Mouse (Mus musculus): ENCODE results near the gene Tspyl4. TPM values are rescaled to one million over a fixed set of nuclear protein-coding genes. Genes with fewer than 3 reads are reported as not detected.
"Not testable (repeated sequence)": the region's sequence is repeated elsewhere in the genome, so short reads cannot be mapped to it uniquely, and the experiment has no call there.

The Tspyl4 gene
- 14.9 and 22.9 TPM in 2 replicates for polyA plus RNA-seq (2016; fragmentation: Nextera tagmentation; extraction: Ambion mirVana)

DNA sequence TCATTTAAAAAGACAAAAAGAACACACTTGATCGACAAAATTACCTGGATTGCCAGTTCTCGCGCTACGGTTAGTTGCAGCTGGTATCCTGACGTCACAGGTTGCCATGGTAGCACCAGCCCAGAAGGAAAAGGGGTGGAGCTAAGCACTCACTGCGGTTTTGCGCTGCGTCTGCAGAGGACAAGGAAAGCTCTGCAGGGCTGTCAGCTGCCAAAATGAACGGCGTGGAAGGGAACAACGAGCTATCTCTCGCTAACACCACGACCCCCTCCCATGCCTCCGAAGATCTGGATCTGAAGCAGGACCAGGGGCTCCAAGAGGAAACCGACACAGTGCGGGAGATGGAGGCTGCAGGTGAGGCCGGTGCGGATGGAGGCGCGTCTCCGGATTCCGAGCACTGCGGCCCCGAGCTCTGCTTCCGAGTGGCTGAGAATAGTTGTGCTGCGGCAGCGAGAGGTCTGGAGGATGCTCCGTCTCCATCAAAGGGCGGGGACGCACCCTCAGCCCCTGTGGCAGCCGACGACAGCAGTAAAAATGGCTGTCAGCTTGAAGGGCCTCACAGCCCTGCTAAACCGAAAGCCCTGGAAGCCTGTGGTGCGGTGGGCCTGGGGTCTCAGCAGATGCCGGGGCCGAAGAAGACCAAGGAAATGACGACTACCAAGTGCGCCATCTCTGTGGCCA is at the start of gene Tspyl4:
Gene Tspyl4, plus strand, starts transcription at position 144 of the 681 bp plus-strand sequence.
- Histone ChIP-seq H3K4me1 (peaks cover 31% of the 10 kb centered on the region), H3K4me3 (peak within 1 kb of the TSS; percentile 76), H3K36me3 (0 out of 2 replicates have a peak, but pooled peaks cover under 1% of the 10 kb centered on the region), H3K27me3 (ENCODE audit: low read depth, poor library complexity, severe bottlenecking) (no peaks in the 10 kb centered on the region), H3K27ac (peak within 1 kb of the TSS; percentile 84), H3K9me3 (replicated peaks) (no peaks in the 10 kb centered on the region)
- DNase-seq (ENCODE audit: low spot score), result peak; percentile 94
- whole genome bisulfite sequencing, result under 1% methylated on average over 38 of the region's 38 CpGs

DNA sequence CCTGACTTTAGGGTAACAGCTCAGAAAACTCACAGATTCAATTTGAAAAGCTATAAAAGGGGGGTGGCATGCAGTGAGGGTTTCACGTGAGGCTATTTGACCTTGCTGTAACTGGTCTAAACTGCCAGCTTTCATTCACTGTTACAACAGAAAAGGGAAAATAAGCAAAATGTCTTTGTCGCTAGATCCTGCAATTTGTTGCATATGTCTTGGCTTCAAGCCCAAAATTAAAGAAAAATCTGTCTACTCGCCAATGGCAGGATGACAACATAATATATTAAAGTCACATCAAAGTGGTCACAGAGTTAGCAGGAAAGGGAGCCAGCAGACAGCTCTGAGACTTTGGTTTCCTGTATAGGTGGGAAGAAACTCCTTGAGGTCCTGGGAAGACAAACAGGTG is 49.5 kb upstream of the Tspyl4 start:
- H3K36me3 ChIP-seq, result no peaks in the 10 kb centered on the region
- no peak overlapping the region for H3K27ac ChIP-seq
- H3K4me3 ChIP-seq, result no peak overlapping the region
- H3K9me3 ChIP-seq (replicated peaks), result no peaks in the 10 kb centered on the region
- 67% methylated on average over 3 of the region's 3 CpGs for WGBS
- no peaks in the 10 kb centered on the region for H3K27me3 ChIP-seq (ENCODE audit: low read depth, poor library complexity, severe bottlenecking)
- no peaks in the 10 kb centered on the region for H3K4me1 ChIP-seq
- no peak for DNase-seq (ENCODE audit: low spot score)

DNA sequence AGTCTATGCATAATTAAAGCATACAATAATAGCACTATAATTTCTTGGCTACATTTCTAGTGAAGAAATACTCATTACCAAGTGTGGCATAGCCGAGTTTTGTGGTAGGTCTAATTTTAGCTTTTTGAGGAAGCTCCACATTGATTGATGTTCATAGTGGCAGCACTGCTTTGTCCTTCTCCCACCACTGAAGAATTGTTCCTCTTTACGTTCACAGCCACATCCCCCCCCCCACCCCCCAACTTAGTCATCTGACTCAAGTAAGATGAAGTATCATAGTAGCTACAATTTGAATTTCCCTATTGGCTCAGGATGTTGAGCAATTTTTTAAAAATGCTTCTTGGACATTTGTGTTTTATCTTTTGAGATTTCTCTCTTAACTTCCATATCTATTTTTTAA is 47.6 kb upstream of the Tspyl4 start:
- Histone ChIP-seq H3K27ac (no peak overlapping the region), H3K27me3 (ENCODE audit: low read depth, poor library complexity, severe bottlenecking) (no peaks in the 10 kb centered on the region), H3K9me3 (replicated peaks) (no peaks in the 10 kb centered on the region), H3K4me1 (no peaks in the 10 kb centered on the region), H3K36me3 (no peaks in the 10 kb centered on the region), H3K4me3 (no peak overlapping the region)
- DNase-seq (ENCODE audit: low spot score), result no peak
- WGBS, result 72% methylated on average over 2 of the region's 2 CpGs

DNA sequence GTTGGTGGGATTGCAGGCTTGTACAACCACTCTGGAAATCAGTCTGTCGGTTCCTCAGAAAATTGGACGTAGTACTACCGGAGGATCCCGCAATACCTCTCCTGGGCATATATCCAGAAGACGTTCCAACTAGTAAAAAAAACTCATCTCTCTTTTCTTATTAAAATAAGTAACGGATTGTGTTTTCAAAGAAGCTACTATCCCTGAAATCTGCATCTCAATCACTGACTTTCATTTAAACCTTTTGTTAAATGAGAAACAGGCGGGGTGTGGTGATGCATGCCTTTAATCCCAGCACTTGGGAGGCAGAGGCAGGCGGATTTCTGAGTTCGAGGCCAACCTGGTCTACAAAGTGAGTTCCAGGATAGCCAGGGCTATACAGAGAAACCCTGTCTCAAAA is 44.4 kb upstream of the Tspyl4 start:
- H3K27ac ChIP-seq; H3K4me1 ChIP-seq; DNase-seq (ENCODE audit: low spot score); H3K36me3 ChIP-seq; H3K4me3 ChIP-seq; H3K9me3 ChIP-seq (replicated peaks); H3K27me3 ChIP-seq (ENCODE audit: low read depth, poor library complexity, severe bottlenecking): not testable (repeated sequence)
- 95% methylated on average over 9 of the region's 9 CpGs for WGBS

DNA sequence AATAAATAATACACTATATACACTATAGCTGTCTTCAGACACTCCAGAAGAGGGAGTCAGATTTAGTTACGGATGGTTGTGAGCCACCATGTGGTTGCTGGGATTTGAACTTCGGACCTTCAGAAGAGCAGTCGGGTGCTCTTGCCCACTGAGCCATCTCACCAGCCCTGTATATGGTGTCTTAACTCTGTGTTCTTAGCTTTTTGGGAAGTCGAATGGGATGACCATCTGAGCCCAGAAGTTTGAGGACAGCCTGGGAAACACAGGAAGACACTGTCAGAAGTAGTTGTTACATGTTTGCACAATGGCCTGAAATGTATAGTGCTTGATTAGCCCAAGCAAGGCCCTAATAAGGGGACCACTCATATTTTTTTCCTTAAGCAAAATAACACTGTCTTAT is 32.1 kb upstream of the Tspyl4 start:
- Histone ChIP-seq H3K36me3 (no peaks in the 10 kb centered on the region), H3K27me3 (ENCODE audit: low read depth, poor library complexity, severe bottlenecking) (no peaks in the 10 kb centered on the region), H3K4me1 (peaks cover 6% of the 10 kb centered on the region; the same call in 1 of the 2 replicates), H3K4me3 (no peak overlapping the region), H3K9me3 (replicated peaks) (no peaks in the 10 kb centered on the region), H3K27ac (no peak overlapping the region)
- 89% methylated on average over 4 of the region's 4 CpGs for WGBS
- no peak for DNase-seq (ENCODE audit: low spot score)

DNA sequence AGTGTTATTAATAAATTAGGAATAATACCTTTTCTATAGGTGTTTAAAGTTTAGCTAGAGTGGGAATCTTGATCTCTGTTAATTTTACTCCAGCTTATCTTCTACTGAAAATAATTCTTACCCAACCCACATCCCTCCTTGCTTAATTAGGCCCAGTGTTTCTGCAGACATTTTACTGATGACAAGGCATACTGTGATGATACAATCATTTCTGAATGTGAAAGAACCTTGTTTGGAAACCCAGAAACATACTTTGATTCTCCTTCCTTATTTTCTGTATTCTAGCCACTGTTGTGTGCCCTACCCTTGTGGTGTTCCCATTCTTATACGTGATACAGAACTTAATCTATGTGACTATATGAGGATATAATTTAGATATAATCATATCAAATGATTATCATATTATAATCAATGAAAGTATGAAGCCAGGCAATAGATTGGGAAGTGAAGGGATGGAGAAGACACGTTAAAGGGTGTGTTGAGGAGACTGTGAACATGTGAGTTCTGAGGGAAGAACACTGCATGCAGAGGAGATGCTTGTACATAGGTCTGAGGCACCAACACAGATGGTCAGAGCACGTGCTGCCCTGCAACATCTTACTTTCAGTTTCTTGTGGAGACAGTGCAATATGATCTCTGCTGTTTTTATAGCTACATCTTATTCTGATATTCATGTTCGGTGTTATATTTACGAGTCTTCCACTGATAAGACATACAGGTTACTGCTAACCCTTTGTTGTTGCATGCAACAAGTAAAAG is 29.8 kb upstream of the Tspyl4 start:
- no peak overlapping the region for H3K27ac ChIP-seq
- no peak overlapping the region for H3K4me3 ChIP-seq
- peaks cover 6% of the 10 kb centered on the region; the same call in 1 of the 2 replicates for H3K4me1 ChIP-seq
- H3K27me3 ChIP-seq (ENCODE audit: low read depth, poor library complexity, severe bottlenecking), result no peaks in the 10 kb centered on the region
- no peak for DNase-seq (ENCODE audit: low spot score)
- no peaks in the 10 kb centered on the region for H3K36me3 ChIP-seq
- no peaks in the 10 kb centered on the region for H3K9me3 ChIP-seq (replicated peaks)
- 76% methylated on average over 5 of the region's 5 CpGs for WGBS

DNA sequence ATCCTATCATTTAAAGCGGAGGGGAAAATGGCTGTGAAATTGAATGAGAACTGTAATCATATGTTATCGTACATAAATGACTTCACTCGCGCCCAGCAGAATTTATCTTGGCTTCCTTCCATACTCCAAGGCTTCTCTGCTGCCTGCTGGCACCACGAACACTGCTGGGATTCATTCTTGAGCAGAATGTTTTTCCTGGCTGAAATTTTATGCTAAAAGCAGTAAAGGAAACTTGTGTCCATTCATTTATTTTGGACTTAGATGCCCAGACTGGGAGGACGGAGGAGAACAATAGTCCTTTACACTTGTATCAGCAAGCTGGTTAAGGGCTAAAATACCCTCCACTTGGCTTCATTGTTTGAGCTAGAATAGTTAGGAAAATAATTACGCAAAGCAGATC is 25.6 kb upstream of the Tspyl4 start:
- Histone ChIP-seq H3K27me3 (ENCODE audit: low read depth, poor library complexity, severe bottlenecking) (no peaks in the 10 kb centered on the region), H3K4me1 (peaks cover 6% of the 10 kb centered on the region; the same call in 1 of the 2 replicates), H3K27ac (no peak overlapping the region), H3K36me3 (no peaks in the 10 kb centered on the region), H3K9me3 (replicated peaks) (no peaks in the 10 kb centered on the region), H3K4me3 (no peak overlapping the region)
- no peak for DNase-seq (ENCODE audit: low spot score)
- WGBS, result 82% methylated on average over 7 of the region's 7 CpGs

DNA sequence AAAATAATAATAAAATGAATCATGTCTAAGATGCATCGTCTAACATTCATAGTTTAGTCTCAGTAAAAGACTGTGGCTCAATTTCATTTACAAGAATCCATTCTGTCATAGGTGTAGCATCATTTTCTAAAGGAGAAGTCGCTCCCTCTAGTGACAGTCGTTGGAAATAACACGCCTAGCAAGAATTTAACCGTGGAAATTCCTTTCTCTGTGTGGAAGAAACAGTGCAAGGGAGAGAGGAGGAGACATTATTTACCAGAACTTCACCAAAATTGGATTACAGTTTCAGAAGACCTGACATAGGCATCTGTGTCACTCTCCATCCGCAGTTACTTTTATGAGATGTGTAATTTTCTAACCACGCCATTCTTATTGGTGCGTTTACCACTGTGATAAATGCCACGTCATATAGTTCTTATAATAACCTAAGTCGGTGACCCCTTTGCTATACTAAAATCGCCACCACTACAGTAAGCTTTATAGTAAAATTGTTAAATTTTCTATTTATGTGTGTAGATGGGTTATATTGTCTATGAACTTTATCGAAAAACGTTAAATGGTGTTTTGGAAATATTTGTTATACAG is 16.6 kb upstream of the Tspyl4 start:
- peaks cover 17% of the 10 kb centered on the region for H3K36me3 ChIP-seq
- peaks cover 26% of the 10 kb centered on the region for H3K4me1 ChIP-seq
- no peak for DNase-seq (ENCODE audit: low spot score)
- no peak overlapping the region for H3K27ac ChIP-seq
- peak overlapping the region; percentile 85; the same call in 1 of the 2 replicates for H3K4me3 ChIP-seq
- H3K9me3 ChIP-seq (replicated peaks), result no peaks in the 10 kb centered on the region
- 34% methylated on average over 13 of the region's 13 CpGs for WGBS
- no peaks in the 10 kb centered on the region for H3K27me3 ChIP-seq (ENCODE audit: low read depth, poor library complexity, severe bottlenecking)

DNA sequence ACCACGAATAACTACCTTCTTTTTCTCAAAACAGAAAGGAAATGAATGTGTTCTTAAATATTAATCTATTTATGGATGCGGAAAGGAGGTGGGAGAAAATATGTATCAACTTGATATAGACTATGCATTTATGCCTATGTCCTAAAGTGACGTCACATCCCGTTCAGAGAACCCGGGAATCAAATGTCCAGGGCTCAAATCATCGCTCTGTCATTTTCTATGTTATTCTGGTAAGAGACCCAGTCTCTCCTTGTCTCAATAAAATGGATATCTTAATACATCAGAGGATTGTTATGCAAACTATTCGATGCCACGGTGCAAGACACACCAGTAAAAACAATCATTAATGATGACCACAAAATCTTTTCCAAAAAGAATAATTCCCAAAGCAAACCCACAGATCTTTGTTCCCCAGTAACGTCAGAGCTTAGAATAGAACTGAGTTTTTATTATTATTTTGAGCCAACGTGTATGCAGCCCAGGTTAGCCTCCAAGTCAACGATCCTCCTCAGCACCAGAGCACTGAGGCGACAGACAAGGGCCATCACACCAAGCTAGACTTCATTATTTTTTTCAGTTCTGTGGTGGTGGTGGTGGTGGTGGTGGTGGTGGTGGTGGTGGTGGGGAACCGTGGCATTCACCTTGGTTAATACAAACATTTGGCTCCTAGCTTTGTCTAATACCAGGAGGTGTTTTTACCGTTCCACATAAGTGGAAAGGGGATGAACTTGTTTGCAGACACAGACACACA is 15.9 kb upstream of the Tspyl4 start:
- WGBS, result 24% methylated on average over 14 of the region's 14 CpGs
- peak overlapping the region; percentile 85 for H3K4me3 ChIP-seq
- H3K4me1 ChIP-seq, result peaks cover 26% of the 10 kb centered on the region
- peaks cover 21% of the 10 kb centered on the region for H3K36me3 ChIP-seq
- peak overlapping the region; percentile 88 for H3K27ac ChIP-seq
- no peak for DNase-seq (ENCODE audit: low spot score)
- no peaks in the 10 kb centered on the region for H3K9me3 ChIP-seq (replicated peaks)
- H3K27me3 ChIP-seq (ENCODE audit: low read depth, poor library complexity, severe bottlenecking), result no peaks in the 10 kb centered on the region

DNA sequence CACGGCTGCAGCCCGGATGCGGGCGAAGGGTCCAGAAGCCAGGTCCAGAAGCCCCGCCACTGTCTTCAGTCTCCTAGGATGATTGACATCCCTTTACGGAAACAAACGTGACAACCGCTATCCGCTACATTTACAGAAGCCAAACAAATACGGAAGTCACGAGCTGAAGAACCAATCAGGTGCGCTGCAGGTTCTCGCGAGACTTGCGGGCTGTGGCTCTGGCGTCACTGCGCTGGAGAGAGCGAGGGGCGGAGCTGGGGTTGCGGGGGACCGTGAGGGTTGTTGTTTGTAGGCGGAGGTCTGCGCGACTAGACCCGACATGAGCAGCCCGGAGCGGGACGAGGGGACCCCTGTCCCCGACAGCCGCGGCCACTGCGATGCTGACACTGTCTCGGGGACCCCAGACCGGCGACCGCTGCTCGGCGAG is 15.3 kb upstream of the Tspyl4 start, which contains the start of gene Tspyl1:
Gene Tspyl1, plus strand, starts transcription at position 229 of the 427 bp plus-strand sequence.
- DNase-seq (ENCODE audit: low spot score), result peak; percentile 96
- H3K27me3 ChIP-seq (ENCODE audit: low read depth, poor library complexity, severe bottlenecking), result no peaks in the 10 kb centered on the region
- H3K36me3 ChIP-seq, result peaks cover 27% of the 10 kb centered on the region
- no peaks in the 10 kb centered on the region for H3K9me3 ChIP-seq (replicated peaks)
- peak within 1 kb of the TSS; percentile 85 for H3K4me3 ChIP-seq
- H3K4me1 ChIP-seq, result peaks cover 26% of the 10 kb centered on the region
- WGBS, result 0% methylated on average over 38 of the region's 38 CpGs
- peak within 1 kb of the TSS; percentile 88 for H3K27ac ChIP-seq

DNA sequence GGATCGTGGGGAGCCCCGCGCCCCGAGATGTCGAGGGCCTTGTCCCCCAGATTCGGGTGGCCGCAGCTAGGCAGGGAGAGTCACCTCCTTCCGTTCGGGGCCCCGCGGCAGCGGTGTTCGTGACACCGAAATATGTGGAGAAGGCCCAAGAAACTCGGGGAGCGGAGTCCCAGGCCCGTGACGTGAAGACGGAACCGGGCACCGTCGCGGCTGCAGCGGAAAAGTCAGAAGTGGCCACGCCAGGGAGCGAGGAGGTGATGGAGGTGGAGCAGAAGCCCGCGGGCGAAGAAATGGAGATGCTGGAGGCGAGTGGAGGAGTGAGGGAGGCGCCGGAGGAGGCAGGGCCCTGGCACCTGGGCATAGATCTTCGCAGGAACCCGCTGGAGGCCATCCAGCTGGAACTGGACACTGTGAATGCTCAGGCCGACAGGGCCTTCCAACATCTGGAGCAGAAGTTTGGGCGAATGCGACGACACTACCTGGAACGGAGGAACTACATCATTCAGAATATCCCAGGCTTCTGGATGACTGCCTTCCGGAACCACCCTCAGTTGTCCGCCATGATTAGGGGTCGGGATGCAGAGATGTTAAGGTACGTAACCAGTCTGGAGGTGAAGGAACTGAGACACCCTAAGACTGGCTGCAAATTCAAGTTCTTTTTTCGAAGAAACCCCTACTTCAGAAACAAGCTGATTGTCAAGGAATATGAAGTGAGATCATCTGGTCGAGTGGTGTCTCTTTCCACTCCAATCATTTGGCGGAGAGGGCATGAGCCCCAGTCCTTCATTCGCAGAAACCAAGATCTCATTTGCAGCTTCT is 14.6 kb upstream of the Tspyl4 start:
- Histone ChIP-seq H3K27me3 (ENCODE audit: low read depth, poor library complexity, severe bottlenecking) (no peaks in the 10 kb centered on the region), H3K27ac (peak overlapping the region; percentile 88), H3K4me3 (peak overlapping the region; percentile 85), H3K4me1 (peaks cover 26% of the 10 kb centered on the region), H3K36me3 (peaks cover 33% of the 10 kb centered on the region), H3K9me3 (replicated peaks) (no peaks in the 10 kb centered on the region)
- WGBS, result 5% methylated on average over 47 of the region's 47 CpGs
- peak; percentile 65 for DNase-seq (ENCODE audit: low spot score)

DNA sequence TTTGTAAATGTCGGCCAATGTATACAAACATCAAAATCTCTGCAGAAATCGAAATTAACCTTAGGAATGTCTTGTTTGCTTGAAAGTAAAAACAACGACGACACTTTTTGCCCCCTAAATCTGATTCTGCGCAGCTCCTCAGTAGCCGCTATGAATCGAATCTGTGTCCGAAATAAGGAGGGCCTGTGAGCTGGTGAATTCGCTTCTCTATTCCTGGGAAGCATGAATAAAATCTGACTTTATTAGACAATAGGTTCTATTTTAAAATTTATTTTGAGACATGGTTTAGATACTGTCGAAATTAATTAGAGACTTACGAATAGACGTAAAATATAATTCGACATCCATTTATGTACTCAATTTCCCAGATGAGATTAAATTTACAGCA is 337 bp upstream of the Tspyl4 start:
- WGBS, result 9% methylated on average over 13 of the region's 13 CpGs

More for the DNA sequence above, 337 bp upstream of the Tspyl4 start:
- H3K4me1 ChIP-seq, result peaks cover 31% of the 10 kb centered on the region
- H3K27ac ChIP-seq, result peak overlapping the region; percentile 84
- no peaks in the 10 kb centered on the region for H3K9me3 ChIP-seq (replicated peaks)
- no peaks in the 10 kb centered on the region for H3K27me3 ChIP-seq (ENCODE audit: low read depth, poor library complexity, severe bottlenecking)
- no peaks in the 10 kb centered on the region for H3K36me3 ChIP-seq
- H3K4me3 ChIP-seq, result peak overlapping the region; percentile 76
- DNase-seq (ENCODE audit: low spot score), result no peak
